Mouse (Mus musculus) C2C12 (cell line): Measurements from ENCODE around the gene Sh2d1b1. TPM values are rescaled to one million over a fixed set of nuclear protein-coding genes. Genes with fewer than 3 reads are reported as not detected.

ENCODE experiments used
- H3K27me3 ChIP-seq: one replicate; pipeline ENCODE4 v1.6.1; 2011; ENCODE audit not compliant: control insufficient read depth, insufficient read depth, insufficient read length
- H3K36me3 ChIP-seq: one replicate; pipeline ENCODE4 v1.6.1; 2011; ENCODE audit not compliant: control insufficient read depth, insufficient read depth
- H3K4me3 ChIP-seq: one replicate; pipeline ENCODE4 v1.5.1; 2011; ENCODE audit warnings: mild to moderate bottlenecking, control low read depth; ENCODE audit not compliant: poor library complexity, insufficient read depth, severe bottlenecking
- H3K79me2 ChIP-seq: one replicate; pipeline ENCODE4 v1.6.1; 2011; ENCODE audit not compliant: control insufficient read depth, insufficient read depth
- H3K79me3 ChIP-seq: one replicate; pipeline ENCODE4 v1.6.1; 2011; ENCODE audit warnings: low read depth, control low read depth
- H3ac ChIP-seq: one replicate; pipeline ENCODE3; 2011; ENCODE audit warnings: low read depth; ENCODE audit not compliant: control insufficient read depth, insufficient read length
- CEBPB ChIP-seq: IDR thresholded peaks from one replicate; pipeline ENCODE4 v1.6.1; 2011; ENCODE audit warnings: low read depth, mild to moderate bottlenecking, control low read depth, moderate library complexity
- CTCF ChIP-seq: IDR thresholded peaks from one replicate; pipeline ENCODE4 v1.5.1; 2011; ENCODE audit not compliant: control insufficient read depth, insufficient read depth, insufficient read length
- FOSL1 ChIP-seq: IDR thresholded peaks from one replicate; pipeline ENCODE4 v1.8.0; 2011; ENCODE audit warnings: mild to moderate bottlenecking, low read length; ENCODE audit not compliant: poor library complexity, insufficient read depth, severe bottlenecking
- MAX ChIP-seq: IDR thresholded peaks from one replicate; pipeline ENCODE4 v1.6.1; 2011; ENCODE audit warnings: mild to moderate bottlenecking, control low read depth
- MYOD1 ChIP-seq: IDR thresholded peaks from one replicate; pipeline ENCODE4 v1.6.1; 2011; ENCODE audit warnings: low read depth; ENCODE audit not compliant: control insufficient read depth, insufficient read length
- MYOG ChIP-seq: IDR thresholded peaks from one replicate; pipeline ENCODE4 v1.6.1; 2011; ENCODE audit not compliant: control insufficient read depth, insufficient read length; ENCODE audit errors: extremely low read depth
- USF1 ChIP-seq: IDR thresholded peaks from one replicate; pipeline ENCODE4 v1.6.1; 2011; ENCODE audit warnings: low read depth, mild to moderate bottlenecking, control low read depth, moderate library complexity
- polyA plus RNA-seq: library from polyadenylated mRNA; unstranded; fragments of >200 nt; fragmentation: generic; extraction: Trizol; gene quantifications from one replicate; pipeline ENCODE4 v1.2.1, GENCODE M21; 2012; ENCODE audit warnings: missing spikeins

The Sh2d1b1 gene
- polyA plus RNA-seq, 1 experiment = 2.3 TPM

DNA sequence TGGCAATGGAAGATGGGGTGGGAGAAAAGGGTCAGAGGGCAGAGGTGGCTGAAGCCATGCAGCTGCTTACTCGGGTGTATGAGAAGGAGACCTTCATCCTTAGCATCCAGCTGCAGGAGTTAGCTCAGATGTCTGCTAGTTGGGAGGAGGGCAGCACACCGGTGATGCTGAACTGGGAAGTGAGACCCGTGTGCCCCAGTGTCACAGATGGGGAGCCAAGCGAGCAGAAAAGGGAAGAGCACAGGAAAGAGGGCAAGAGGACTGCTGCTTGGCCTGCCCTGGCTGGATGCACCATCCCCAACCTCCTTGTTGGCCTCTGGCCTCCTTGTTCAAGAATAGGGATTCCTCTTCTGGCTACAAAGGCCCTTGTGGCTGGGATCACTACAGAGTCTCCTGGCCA is 22.4 kb downstream of the Sh2d1b1 start:
- Histone ChIP-seq H3ac (no peak overlapping the region), H3K27me3 (peaks cover 46% of the 10 kb centered on the region), H3K79me2 (no peaks in the 10 kb centered on the region), H3K4me3 (no peak overlapping the region), H3K36me3 (no peaks in the 10 kb centered on the region), H3K79me3 (no peaks in the 10 kb centered on the region)
- TF ChIP-seq FOSL1 (no peak), CEBPB (no peak), MYOD1 (no peak), CTCF (no peak), MYOG (no peak), USF1 (no peak), MAX (no peak)

DNA sequence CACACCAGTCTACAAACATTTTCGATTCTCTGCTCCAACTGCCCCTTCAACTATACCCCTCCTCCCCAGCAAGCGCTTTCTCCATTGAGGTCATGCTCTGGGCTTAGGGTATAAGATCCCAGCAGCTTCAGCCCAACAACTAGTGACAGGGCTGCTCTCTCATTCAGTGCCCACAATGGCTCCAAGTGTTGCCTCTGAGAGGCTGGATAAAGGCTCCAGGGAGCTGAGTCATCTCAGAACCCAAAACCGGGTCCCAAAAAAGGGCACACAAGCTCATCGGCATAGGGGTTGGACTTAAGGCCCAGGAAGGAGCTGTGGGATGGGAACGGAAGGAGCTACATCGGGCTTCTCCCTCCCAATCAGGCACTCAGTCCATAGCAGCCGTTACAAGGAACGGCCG is 24.6 kb downstream of the Sh2d1b1 start:
- TF ChIP-seq CEBPB = no peak
- TF ChIP-seq MYOG = no peak
- no peak for TF ChIP-seq FOSL1
- TF ChIP-seq MAX = no peak
- TF ChIP-seq CTCF = no peak
- TF ChIP-seq MYOD1 = no peak
- TF ChIP-seq USF1 = no peak
- Histone ChIP-seq H3K4me3 (no peak overlapping the region), H3ac (no peak overlapping the region), H3K27me3 (peaks cover 42% of the 10 kb centered on the region), H3K79me3 (no peaks in the 10 kb centered on the region), H3K79me2 (no peaks in the 10 kb centered on the region), H3K36me3 (no peaks in the 10 kb centered on the region)

DNA sequence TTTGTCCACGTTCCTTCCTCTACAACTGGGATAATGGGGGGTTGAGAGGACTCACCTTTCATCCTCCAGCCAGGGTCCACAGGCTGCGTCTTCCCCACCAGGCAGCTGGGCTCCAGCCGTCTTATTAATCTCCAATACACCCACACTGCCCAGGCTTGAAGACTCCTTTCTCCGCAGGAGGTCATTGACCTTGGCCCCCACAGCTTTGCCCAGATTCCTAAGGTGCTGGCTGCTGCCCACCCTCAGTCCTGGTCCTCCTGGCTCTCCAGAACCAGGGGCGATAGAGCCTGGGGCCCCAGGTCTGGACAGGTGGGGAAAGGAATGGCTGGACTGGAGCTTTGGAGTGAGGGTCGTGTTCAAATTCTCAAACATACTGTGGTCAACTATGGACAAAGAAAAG is 25.3 kb downstream of the Sh2d1b1 start:
- Histone ChIP-seq H3K4me3 (no peak overlapping the region), H3K36me3 (no peaks in the 10 kb centered on the region), H3K79me2 (no peaks in the 10 kb centered on the region), H3K79me3 (no peaks in the 10 kb centered on the region), H3K27me3 (peaks cover 42% of the 10 kb centered on the region), H3ac (no peak overlapping the region)
- TF ChIP-seq MAX (no peak), USF1 (no peak), MYOD1 (no peak), CTCF (no peak)

DNA sequence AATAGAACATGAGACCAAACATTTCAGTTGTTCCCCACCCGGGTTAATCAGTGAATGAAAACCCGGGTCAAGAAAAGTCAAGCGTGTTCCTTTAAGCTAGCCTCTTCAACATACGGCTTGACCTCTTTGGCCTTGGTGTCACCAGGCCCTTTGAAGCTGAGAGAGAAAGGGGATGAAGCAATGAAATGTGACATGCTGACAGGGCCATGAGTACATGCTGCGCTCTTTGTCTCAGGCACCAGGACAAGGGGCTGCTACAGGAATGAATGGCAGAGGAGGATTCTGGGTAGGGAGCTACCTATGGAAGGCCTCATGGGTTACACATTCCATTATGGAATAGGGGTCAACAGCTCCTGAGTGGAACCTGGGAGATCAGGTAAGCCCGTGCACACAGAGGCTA is 26.0 kb downstream of the Sh2d1b1 start:
- no peaks in the 10 kb centered on the region for H3K36me3 ChIP-seq
- no peaks in the 10 kb centered on the region for H3K79me3 ChIP-seq
- no peak for TF ChIP-seq MYOG
- no peak for TF ChIP-seq USF1
- TF ChIP-seq MAX = no peak
- no peak for TF ChIP-seq FOSL1
- no peak for TF ChIP-seq CEBPB
- no peak for TF ChIP-seq MYOD1
- TF ChIP-seq CTCF = no peak
- no peak overlapping the region for H3K4me3 ChIP-seq
- no peak overlapping the region for H3ac ChIP-seq
- H3K79me2 ChIP-seq = no peaks in the 10 kb centered on the region
- H3K27me3 ChIP-seq = peaks cover 42% of the 10 kb centered on the region

DNA sequence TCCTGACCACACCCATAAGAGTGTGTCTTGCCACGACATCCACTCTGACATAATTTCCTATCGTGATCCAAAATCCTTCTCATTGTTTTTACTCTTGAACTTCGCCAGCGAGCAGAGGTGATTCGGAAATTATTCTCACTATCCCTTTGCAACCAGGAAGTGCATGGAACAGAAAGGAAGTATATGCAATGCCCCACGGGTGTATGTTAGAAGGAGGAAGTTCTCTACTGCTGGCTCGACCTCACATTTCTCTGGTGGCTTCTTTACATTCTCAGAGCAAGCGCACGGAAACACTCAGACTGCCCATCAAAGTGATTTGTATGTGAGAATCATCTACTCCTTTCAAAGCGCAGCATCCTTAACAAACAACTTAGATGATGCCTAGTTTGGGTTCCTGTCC is 27.9 kb downstream of the Sh2d1b1 start:
- no peak overlapping the region for H3ac ChIP-seq
- H3K79me2 ChIP-seq = no peaks in the 10 kb centered on the region
- peaks cover 33% of the 10 kb centered on the region for H3K27me3 ChIP-seq
- H3K79me3 ChIP-seq = no peaks in the 10 kb centered on the region
- H3K36me3 ChIP-seq = no peaks in the 10 kb centered on the region
- no peak overlapping the region for H3K4me3 ChIP-seq
- no peak for TF ChIP-seq MYOD1
- no peak for TF ChIP-seq MAX
- no peak for TF ChIP-seq FOSL1
- no peak for TF ChIP-seq CEBPB
- no peak for TF ChIP-seq MYOG
- no peak for TF ChIP-seq USF1
- TF ChIP-seq CTCF = no peak

DNA sequence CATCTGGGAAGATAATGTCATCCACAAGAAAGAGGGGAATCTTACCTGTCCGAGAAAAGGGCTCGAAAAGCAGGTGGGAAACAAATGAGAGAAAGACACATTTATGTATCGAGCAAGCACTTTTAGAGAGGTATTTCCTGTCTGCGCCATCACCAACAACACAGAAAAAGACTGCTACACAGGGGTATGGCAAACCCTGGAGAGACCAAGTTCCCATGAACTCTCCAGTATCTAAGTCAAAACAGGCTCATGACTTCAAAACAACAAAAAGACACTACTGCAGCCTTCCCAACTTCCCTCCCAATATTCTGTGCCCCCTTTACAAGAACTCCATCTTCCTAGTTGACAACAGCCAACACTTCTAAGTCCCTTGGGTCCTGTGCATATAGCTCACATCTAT is 29.1 kb downstream of the Sh2d1b1 start, which contains the start of gene Gm7694:
TSS of gene Gm7694 (minus strand) at position 101 of the 400 bp plus-strand sequence.
- Histone ChIP-seq H3K27me3 (peaks cover 26% of the 10 kb centered on the region), H3ac (no peak within 1 kb of the TSS), H3K79me2 (no peaks in the 10 kb centered on the region), H3K36me3 (no peaks in the 10 kb centered on the region), H3K79me3 (no peaks in the 10 kb centered on the region), H3K4me3 (no peak within 1 kb of the TSS)
- TF ChIP-seq CEBPB = no peak
- no peak for TF ChIP-seq CTCF
- TF ChIP-seq USF1 = no peak
- TF ChIP-seq MYOG = no peak
- TF ChIP-seq MAX = no peak
- no peak for TF ChIP-seq MYOD1
- TF ChIP-seq FOSL1 = no peak
